Mouse (Mus musculus): ENCODE results near the gene Rabgap1. TPM values are rescaled to one million over a fixed set of nuclear protein-coding genes. Genes with fewer than 3 reads are reported as not detected.

Gene Rabgap1
- polyA plus RNA-seq, 1 experiment, result 15.4 TPM

Other genes starting within 250 kb of the Rabgap1 start
- not detected in 2 replicates for gene Olfr366, start 231.7 kb upstream of the Rabgap1 start, polyA plus RNA-seq (2012; rRNA removed)
- not detected in 2 replicates for gene Olfr368, start 116.8 kb upstream of the Rabgap1 start, polyA plus RNA-seq (2012; rRNA removed)
- 11.9 and 12.8 TPM in 2 replicates for gene Pdcl, start 83.9 kb upstream of the Rabgap1 start, polyA plus RNA-seq (2012; rRNA removed)
- 9.4 and 9.9 TPM in 2 replicates for gene Rc3h2, start 20.4 kb upstream of the Rabgap1 start, polyA plus RNA-seq (2012; rRNA removed)
- 4.0 and 4.6 TPM in 2 replicates for gene Zbtb26, start 144 bp upstream of the Rabgap1 start, polyA plus RNA-seq (2012; rRNA removed)
- gene Zbtb6, start 108 bp upstream of the Rabgap1 start, polyA plus RNA-seq (2012; rRNA removed), result 2.4 and 2.9 TPM in 2 replicates
- gene Gpr21, start 73.1 kb downstream of the Rabgap1 start, polyA plus RNA-seq (2012; rRNA removed), result 0.27 and 0.32 TPM in 2 replicates